Mouse (Mus musculus): Measurements from ENCODE around the gene Parp9.
"Not testable (repeated sequence)": the region's sequence is repeated elsewhere in the genome, so short reads cannot be mapped to it uniquely, and the experiment has no call there.

Parp9 gene

DNA sequence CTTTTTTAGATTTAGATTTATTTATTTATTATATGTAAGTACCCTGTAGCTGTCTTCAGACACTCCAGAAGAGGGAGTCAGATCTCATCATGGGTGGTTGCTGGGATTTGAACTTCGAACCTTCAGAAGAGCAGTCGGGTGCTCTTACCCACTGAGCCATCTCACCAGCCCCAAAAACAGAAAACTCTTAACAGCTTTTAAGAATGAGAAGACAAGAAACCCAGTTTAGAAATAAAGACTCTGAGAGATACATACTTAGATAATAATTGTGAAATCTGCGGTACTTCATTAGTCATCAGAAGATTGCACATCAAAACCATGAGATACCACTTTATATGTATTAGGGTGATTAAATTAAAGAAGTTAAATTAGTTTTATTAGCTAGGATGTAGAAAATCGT is 60.6 kb downstream of the Parp9 start:
- DNase-seq (ENCODE audit: low spot score): not testable (repeated sequence)

DNA sequence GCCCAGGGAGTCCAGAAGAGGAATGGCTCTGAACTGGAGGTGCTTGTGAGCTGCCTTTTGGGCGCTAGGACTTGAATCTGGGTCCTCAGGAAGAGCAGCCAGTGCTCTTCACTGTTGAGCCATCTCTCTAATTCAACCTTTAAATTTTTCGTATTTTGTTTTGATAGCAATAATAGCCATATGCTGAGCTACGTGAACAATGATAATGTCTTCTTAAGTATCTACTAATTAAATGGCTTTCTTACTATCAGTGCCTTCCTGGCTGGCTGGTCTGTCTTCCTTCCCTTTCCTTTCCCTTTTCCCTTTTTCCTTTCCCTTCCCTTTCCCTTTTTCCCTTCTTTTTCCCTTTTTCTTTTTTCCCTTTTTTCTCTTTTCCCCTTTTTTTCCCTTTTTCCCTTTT is 70.1 kb downstream of the Parp9 start:
- no peak for DNase-seq (ENCODE audit: low spot score)

DNA sequence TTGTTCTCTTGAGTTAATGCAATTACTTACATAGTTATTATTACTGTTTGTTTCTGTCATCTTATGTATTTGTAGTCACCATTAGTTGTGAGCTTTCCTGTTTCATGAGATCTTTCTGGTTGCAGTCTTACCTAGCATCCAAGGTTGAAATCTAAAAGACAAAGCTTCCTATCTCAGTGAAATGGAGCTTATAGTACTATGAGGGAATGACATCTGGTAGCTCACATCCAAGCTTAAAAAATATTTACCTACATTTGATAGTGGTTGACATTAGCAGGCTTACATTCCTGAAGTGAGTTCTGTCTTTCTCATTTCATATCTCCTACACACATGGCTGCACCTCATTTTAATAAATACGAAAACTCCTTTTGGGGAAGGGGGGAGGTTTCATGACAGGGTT is 78.1 kb downstream of the Parp9 start:
- no peak for DNase-seq (ENCODE audit: low spot score)
